Mouse (Mus musculus) yolk sac, embryonic 10.5 days (tissue): Measurements from ENCODE around the gene Gm21988.

ENCODE experiments used
- DNase-seq: peaks from one replicate; pipeline ENCODE4 v3.0.0-alpha.2; 2017; ENCODE audit warnings: low spot score

The Gm21988 gene

DNA sequence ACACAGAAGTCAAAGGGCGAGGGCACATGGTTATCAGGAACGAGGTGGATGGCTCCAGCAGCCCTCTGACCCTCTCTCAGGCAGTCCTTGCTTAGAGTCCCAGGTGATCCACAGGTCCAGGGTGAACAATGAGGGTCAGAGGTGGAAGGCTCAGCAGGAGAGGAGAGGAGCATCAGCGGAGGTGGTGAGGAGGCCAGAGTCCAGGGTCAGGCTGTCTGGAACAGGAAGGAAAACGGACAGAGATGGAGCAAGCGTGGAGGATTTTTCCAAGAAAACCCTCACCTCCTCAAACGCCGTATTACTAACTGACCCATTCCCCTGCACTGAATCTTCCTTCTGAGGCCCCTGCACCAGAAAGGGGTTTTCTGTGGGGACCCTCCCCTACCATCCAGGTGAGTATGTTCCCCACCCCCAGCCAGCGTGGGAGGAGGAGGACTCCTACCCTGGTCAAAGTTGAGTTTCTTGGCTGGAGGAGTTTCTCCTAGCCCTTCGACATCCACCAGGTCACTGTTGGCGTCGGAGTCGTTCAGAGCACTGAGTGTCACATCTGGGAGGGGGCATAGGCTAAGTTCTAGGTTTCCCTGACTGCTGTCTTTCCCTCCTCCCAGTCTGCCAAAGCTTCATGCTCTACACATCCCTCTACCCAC lies 4.3 kb downstream of the Gm21988 start:
- peak; percentile 88 for DNase-seq

DNA sequence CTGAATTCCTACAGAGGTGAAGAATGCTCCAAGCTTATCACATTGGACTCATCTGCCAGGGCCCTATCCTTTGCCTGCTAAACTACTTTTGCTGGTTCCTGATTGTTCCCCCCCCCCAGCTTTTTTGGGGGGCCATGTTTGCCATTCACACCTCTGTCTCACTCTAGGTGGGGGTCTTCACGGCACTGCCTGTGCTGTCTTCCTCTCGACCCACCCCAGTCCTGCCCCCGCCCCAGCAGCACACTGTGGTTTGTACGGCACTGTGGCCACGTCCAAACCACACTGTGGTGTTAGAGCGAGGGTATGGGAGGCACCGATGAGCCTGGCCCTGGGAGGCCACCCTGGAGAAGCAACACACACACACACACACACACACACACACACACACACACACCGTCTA lies 5.1 kb downstream of the Gm21988 start:
- no peak for DNase-seq

- no peak for DNase-seq
Measured at GRCm38 (mm10) chr11:70234037-70234436, 5.6 kb downstream of the Gm21988 start.

GRCm38 (mm10) chr11:70233016-70233415 lies 6.6 kb downstream of the Gm21988 start:
- no peak for DNase-seq

- no peak for DNase-seq
Measured at GRCm38 (mm10) chr11:70232546-70232945, 7.1 kb downstream of the Gm21988 start.

DNA sequence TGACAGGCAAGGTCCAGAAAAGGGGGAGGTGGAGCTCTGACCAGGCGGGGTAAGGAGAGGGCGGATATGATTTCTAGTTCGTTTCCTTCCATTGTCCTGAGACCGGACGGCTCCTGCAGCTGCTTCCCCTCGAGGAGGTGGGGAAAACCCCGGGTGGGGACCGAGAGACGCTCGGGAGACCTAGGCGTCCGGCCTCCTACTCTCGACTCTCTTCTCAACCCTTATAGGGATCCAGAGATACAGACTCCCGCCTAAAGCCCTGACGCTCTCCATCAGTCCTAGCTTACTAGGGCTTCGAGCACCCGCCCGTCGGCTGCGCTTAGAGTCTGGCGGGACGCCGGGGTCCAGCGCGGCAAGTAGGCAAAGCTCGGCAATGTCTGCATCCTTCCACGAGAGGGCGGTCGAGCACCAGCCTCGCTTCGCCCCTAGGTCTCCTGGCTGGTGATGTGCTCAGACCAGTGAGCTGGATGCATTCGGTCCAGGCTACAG lies 9.3 kb downstream of the Gm21988 start:
- peak; percentile 77 for DNase-seq

DNA sequence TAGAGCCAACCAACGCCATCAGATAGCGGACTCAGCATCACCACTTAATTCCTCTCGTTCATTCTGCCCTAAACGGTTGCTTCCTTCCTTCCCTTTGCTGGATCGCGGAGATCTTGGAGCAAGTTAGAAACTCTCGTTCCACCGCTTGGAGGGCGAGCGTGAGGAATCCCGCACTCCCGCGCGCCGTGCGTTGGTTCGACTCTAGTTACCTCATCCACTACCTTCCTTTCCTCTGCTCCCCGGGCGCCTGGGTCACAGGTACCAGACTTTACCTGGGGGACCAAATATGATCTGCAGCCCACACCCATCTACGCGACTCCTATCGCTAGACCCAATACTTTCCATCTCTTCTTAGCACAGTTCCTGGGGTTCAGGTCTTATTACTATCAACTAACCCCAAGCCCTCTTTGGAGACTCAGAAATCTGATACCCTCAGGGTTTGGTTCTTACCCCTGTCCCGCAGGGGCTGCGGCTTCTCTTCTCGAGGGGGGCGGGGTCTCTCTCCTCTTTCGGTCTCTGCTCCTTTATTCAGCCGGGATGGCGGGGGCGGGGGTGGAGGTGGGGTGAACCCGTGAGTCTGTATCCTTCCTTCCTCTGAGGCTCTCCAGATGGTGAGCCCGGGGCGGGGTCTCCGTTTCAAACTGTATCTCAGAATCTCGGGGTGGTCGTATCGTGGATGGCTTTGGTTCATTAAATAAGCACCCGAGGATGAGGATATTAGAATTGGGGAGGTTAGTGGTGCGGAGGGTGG lies 10.2 kb downstream of the Gm21988 start, which contains the start of gene Bcl6b:
Bcl6b (minus strand) TSS at position 539 of the 751 bp plus-strand sequence.
- DNase-seq = no peak

DNA sequence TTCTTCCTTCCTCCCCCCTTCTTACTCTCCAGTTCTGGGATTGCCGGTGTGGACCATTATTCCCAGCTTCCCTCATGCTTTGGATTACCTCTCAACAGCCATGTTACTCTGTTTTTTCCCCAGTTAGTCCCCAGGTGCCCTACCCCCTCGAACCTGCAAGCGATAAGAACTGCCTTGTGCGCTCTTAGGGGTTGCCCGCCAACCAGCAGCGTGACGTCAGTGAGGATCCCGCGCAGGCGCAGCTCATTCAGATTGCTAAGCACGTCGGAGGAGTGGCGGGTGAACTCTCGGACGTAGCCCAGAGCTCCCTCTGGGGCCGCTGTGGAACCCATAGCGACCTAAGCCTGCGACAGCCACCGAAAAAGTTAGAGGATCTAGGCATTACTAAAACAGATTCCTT lies 10.8 kb downstream of the Gm21988 start:
- peak; percentile 74 for DNase-seq

- no peak for DNase-seq
Measured at GRCm38 (mm10) chr11:70227661-70228245, 11.9 kb downstream of the Gm21988 start.

DNA sequence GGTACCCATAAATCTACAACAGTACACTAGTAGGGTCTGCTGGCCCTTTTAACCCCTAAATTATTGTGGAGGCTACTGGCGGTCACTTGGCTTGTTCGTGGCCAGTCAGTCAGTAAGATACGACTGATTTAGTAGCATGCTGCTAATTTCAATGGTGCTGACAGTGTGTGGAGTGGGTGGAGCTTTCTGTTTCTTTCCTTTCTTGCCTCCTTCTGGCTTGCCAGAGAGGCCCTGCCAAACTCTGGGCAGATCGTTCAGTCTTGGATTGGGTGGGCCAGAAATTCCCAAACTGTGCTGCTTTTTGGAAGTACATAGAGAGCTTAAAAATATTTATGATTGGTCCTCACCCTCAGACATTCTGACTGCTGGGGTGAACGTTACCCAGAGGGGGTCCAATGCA lies 12.5 kb downstream of the Gm21988 start:
- no peak for DNase-seq

DNA sequence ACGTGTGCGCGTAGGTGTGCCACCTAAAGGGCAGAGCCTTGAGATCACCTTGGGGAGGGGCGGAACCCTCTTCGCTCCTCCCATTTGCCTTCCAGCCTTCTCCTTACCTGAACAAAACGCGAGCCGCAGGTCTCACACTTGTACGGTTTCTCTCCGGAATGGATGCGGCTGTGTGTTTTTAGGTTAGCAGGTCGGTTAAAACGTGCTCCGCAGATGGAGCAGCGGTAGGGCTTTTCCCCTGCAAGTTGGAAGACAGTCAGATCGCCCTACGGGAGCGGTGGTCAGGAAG lies 13.1 kb downstream of the Gm21988 start:
- no peak for DNase-seq

DNA sequence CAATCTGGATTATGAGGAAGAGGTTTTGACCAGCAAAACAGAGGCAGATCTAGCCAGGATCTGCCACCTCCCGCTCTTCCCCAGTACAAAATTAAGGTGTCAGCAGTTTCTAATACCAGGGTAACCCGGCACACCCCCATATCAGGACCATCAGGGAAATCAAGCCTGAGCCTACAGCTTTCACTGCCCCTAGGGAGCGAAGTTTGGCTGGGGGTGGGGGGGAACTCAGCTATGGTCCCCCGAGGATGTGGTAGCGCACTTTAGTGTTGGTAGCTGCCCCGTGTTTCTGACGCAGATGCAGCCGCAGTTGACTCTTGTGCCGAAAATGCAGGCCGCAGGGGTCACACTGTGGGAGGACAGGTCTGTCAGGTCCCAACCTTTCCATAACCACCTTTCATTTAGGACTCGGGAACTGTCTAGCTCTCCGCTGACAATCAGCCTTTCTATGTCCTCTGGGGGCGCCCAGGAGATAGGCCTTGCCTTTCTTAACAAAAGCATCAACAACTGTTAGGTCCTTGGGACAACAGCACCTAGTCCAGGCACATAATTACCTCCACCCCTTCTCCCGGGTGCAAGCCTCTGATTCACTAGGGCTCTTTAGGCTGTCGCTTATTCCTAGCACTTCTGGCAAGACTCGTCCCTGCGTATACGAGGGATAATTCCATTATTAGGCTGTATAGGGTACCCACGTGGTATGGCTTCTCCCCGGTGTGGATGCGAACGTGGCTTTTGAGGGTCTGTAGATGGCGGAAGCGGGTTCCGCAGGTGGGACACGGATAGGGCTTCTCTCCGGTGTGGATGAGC lies 13.6 kb downstream of the Gm21988 start:
- no peak for DNase-seq

DNA sequence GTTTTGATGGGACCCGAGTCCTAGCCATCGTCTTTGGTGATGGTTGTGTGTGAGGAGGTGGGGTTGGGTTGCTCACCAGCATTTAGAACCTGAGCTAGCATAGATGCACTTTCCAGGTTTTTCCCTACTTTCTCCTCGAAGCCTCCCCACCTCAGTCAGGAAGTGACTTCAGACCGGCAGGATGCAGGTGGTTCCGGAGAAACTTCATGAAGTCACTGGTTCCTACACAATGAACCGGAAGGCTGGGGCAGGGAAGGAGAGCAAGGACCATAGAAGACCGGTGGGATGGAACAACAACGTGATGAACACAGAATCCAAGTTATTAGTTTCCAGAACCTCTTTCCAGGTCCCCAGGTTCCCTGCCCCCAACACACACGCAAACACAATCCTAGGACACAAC lies 15.9 kb downstream of the Gm21988 start:
- no peak for DNase-seq

- DNase-seq = peak; percentile 86
Measured at GRCm38 (mm10) chr11:70221603-70222500, 17.8 kb downstream of the Gm21988 start.

DNA sequence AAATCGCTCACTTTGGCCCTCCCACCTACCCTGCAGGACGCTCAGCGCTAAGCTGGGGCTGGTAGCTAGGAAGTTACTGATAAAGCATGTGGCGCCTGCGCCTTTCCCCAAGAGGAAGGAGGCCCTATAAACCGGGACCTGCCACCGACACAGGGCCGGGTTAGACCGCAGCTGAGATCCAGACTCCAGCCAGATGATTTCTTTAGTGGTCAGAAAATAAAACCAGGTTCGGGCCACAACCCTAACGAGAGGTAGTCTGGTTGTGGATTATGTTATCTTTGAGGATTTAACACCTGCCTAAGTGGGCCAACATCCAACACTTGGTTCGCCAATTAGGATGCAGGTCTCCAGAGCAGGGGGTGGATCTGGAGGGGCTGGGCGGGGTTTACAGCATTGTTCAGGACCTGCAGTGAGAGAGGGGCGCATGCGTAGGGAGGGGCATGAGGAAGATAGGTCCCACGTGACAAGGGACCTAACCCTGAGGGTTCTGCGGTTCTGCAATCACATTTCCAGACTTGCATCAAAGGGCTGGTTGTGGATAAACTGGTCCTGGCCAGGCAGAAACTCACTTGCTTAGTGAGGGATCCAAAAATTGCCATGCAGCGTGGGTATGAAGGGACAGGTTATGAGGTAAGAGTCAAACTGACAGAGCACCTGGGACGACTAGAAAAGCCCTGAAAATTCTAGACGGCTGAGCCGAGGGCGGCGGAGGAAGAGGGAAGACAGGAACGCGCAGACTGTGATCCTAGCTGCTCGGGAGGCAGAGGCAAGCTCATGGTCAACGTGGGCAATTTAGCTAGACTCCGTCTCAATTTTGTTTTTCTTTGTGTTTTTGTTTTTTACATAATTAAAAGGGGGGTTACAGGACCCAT lies 18.7 kb downstream of the Gm21988 start, which contains the start of gene Slc16a13:
Slc16a13 (minus strand) TSS at position 334 of the 872 bp plus-strand sequence.
- DNase-seq = peak; percentile 98

GRCm38 (mm10) chr11:70220323-70220722 lies 19.3 kb downstream of the Gm21988 start:
- DNase-seq = no peak

DNA sequence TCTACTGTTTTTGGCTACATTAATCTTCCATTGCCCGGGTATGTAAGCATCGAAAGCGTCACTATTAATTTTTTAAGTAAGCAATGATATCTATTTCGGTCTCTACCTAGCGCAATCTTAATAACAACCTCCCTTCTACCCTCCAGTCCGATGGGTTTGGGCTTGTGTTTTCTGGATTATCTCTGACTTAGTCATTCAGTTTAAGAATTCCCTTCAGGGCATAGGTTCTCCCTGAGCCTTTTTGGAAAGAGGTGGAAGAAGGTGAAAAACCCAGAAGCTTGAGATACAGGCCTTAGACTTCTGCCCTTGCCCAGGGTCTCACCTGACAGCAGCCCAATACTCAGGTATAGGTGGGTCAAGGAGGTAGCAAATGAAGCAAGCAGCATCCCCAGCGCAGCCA lies 19.8 kb downstream of the Gm21988 start:
- DNase-seq = no peak

GRCm38 (mm10) chr11:70218741-70219470 lies 20.7 kb downstream of the Gm21988 start:
- DNase-seq = no peak

DNA sequence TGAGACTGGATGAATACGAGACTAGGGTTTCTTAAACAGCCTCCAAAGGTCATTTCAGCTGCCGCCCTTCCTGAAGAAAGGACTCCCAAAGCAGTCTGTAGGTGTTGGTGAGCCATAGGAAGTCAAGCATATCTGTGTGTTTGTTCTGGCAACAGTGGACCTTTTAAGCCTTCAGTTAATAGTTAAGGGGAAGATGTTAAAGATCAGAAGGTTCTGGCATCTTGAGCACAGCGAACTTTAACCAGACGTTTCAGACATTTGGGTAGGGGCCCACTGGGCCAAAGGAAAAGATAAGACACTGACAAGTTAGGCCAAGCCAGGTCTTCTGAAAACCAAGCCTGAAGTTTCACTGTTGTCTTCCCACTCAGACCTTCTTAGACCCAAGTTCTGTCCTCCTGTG lies 21.6 kb downstream of the Gm21988 start:
- no peak for DNase-seq

GRCm38 (mm10) chr11:70216103-70216502 lies 23.5 kb downstream of the Gm21988 start:
- no peak for DNase-seq
